Mouse (Mus musculus) brain, embryonic 14.5 days (tissue): ENCODE measurements around the gene Tmtc1. TPM values are rescaled to one million over a fixed set of nuclear protein-coding genes. Genes with fewer than 3 reads are reported as not detected.

ENCODE experiments used
- DNase-seq: peaks from one replicate; pipeline ENCODE4 v3.0.0-alpha.2; 2011; ENCODE audit warnings: low read depth
- CTCF ChIP-seq: fragments of 200-500 bp; IDR thresholded peaks from 2 replicates; pipeline ENCODE4 v1.5.1; 2012; ENCODE audit warnings: inconsistent platforms, mild to moderate bottlenecking, moderate library complexity, borderline replicate concordance; ENCODE audit not compliant: insufficient read depth, insufficient read length; ENCODE audit errors: extremely low read depth
- POLR2A ChIP-seq: fragments of 200-500 bp; IDR thresholded peaks from 2 replicates; pipeline ENCODE4 v1.6.1; 2012; ENCODE audit warnings: mild to moderate bottlenecking, inconsistent platforms, borderline replicate concordance; ENCODE audit not compliant: poor library complexity, insufficient read depth, insufficient read length, severe bottlenecking; ENCODE audit errors: extremely low read depth
- polyA plus RNA-seq: library from polyadenylated mRNA; depleted of rRNA; stranded (reverse); fragments of >200 nt; gene quantifications from 2 replicates; pipeline ENCODE4 v1.2.3, GENCODE M21; 2012

The Tmtc1 gene
- polyA plus RNA-seq, 1 experiment = 11.8 TPM

GRCm38 (mm10) chr6:148255395-148256053, 188.7 kb downstream of the Tmtc1 start:
- no peak for DNase-seq
- no peak for TF ChIP-seq POLR2A
- no peak for TF ChIP-seq CTCF

- TF ChIP-seq POLR2A (no peak), CTCF (no peak)
- no peak for DNase-seq
These were observed 195.0 kb downstream of the Tmtc1 start for GRCm38 (mm10) chr6:148249221-148249620.

GRCm38 (mm10) chr6:148248625-148249024, 195.6 kb downstream of the Tmtc1 start:
- DNase-seq = peak; percentile 91
- TF ChIP-seq CTCF = peak; percentile 7; the same call in 1 of the 2 replicates
- TF ChIP-seq POLR2A = no peak

- DNase-seq = no peak
- TF ChIP-seq POLR2A = no peak
- no peak for TF ChIP-seq CTCF
These were observed 197.6 kb downstream of the Tmtc1 start for GRCm38 (mm10) chr6:148246544-148246943.

GRCm38 (mm10) chr6:148244836-148245235, 199.4 kb downstream of the Tmtc1 start:
- TF ChIP-seq CTCF = no peak
- no peak for TF ChIP-seq POLR2A
- no peak for DNase-seq

- TF ChIP-seq POLR2A = no peak
- TF ChIP-seq CTCF = peak; percentile 28; the same call in 1 of the 2 replicates
- DNase-seq = no peak
These were observed 201.9 kb downstream of the Tmtc1 start for GRCm38 (mm10) chr6:148242304-148242703.

GRCm38 (mm10) chr6:148241685-148242084, 202.5 kb downstream of the Tmtc1 start:
- TF ChIP-seq POLR2A (no peak), CTCF (no peak)

GRCm38 (mm10) chr6:148239311-148239710, 204.9 kb downstream of the Tmtc1 start:
- TF ChIP-seq POLR2A (no peak), CTCF (no peak)
- DNase-seq = no peak

More at GRCm38 (mm10) chr6:148241685-148242084, 202.5 kb downstream of the Tmtc1 start:
- no peak for DNase-seq

GRCm38 (mm10) chr6:148237453-148237852, 206.7 kb downstream of the Tmtc1 start:
- DNase-seq = no peak
- no peak for TF ChIP-seq CTCF
- TF ChIP-seq POLR2A = no peak

- TF ChIP-seq CTCF = no peak
- TF ChIP-seq POLR2A = no peak
- DNase-seq = no peak
These were observed 209.9 kb downstream of the Tmtc1 start for GRCm38 (mm10) chr6:148234105-148234828.

- TF ChIP-seq CTCF (no peak), POLR2A (no peak)
- DNase-seq = no peak
These were observed 216.6 kb downstream of the Tmtc1 start for GRCm38 (mm10) chr6:148227542-148227941.

- no peak for TF ChIP-seq POLR2A
- TF ChIP-seq CTCF = no peak
- no peak for DNase-seq
These were observed 221.5 kb downstream of the Tmtc1 start for GRCm38 (mm10) chr6:148222686-148223085.

- TF ChIP-seq CTCF = no peak
- DNase-seq = no peak
These were observed 225.7 kb downstream of the Tmtc1 start for GRCm38 (mm10) chr6:148218235-148219076.
